Mouse (Mus musculus): ENCODE results near the gene Mllt3. TPM values are rescaled to one million over a fixed set of nuclear protein-coding genes. Genes with fewer than 3 reads are reported as not detected.

Gene Mllt3
- polyA plus RNA-seq, 1 experiment: 4.0 TPM

DNA sequence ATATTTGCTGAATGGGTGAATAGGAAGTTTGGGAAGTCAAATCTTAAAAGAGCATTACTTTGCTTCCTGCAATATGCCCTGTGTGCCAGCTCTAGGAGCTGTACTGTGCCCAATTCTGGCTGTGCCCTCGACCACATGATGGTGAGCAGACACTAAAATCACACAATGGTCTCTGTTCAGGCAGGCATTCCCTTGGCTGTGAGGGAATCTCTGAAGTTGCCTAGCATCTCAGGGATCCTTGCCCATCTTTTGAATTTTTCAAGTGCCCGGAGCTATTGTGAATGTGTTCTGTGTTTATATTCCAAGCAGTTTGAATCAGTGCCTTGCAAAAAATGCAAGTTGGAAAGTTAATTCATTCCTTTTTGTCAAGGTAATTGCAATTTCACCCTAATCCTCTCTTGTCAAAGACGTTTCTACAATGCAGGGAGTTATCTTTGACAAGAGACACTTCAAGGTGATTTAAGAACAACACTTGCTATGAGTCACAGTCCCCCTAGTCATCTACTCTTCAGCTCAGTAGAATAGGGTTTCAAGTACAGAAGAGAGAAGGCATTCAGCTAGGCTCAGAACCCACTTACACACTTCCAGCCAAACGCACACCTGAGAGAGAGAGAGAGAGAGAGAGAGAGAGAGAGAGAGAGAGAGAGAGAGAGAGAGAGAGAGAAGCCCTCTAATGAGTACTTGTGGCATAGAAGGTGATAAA lies 283.5 kb downstream of the Mllt3 start:
- Histone ChIP-seq H3K4me1 (no peaks in the 10 kb centered on the region; the same call in 1 of the 2 replicates), H3K27me3 (replicated peaks) (peaks cover 2% of the 10 kb centered on the region), H3K4me3 (replicated peaks) (no peak overlapping the region), H3K9me3 (no peaks in the 10 kb centered on the region; the same call in 1 of the 2 replicates), H3K36me3 (replicated peaks; ENCODE audit: low read length) (no peaks in the 10 kb centered on the region)
- TF ChIP-seq FLI1 (IDR thresholded peaks at IDR 0.05; ENCODE audit: low read length) (no peak), GATA1 (IDR thresholded peaks at IDR 0.05; ENCODE audit: borderline replicate concordance, low read length) (no peak)

DNA sequence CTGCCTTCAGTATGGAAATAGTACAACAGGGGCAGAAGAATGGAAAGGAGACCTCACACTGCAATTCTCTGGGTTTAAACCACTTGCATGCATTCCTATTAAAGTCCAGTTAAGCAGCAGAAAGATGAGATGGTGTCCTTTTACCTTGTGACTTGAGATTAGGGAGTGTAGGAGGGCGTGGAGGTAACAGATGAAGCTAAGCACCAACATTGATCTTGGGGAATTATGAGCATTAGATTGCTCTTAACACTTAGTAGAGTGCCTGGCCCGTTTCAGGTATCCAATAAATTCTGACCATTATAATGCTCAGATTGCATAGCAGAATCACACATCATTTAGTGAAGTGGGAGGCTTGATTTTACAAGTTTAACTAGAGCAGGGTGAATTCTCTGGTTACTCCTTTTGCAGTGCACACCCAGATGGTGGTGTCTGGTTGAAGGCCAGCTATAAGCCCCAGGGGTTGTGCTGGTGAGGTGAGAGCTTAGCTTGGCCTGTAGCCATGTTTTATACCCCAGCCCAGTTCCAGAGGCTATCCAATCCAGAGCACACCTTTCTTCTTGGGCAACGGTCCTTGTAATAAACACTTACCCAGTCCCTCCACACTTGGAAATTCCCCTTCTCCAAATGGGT lies 288.0 kb downstream of the Mllt3 start:
- no peak overlapping the region for H3K4me3 ChIP-seq (replicated peaks)
- peaks cover 2% of the 10 kb centered on the region for H3K27me3 ChIP-seq (replicated peaks)

DNA sequence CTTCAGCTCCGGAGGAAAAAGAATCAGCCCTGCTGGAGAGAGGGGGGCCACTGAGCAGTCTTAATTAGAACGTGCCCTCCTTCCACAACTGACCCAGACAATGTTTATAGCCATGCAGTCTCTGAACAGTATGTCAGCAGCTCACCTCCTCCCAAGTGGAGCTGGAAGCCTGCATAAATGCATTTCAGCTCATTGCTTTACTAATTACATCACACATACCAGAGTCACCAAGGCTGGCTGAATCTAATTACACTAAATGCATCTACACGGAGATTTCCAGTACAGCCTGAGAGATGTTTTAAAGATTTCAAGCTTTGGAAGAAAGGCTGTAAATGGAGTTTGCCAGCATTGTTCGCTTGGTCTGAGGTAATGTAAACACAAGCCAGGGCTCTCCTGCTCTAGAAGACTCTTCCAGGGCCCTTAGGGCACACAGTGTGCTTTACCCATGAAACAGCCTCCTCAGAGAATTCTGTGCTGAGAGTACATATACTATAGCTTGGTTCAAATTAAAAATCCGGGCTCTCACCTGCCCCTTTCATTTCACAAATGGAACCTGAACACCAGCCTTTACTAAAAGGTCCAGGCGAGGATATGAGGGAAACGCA lies 293.5 kb downstream of the Mllt3 start:
- Histone ChIP-seq H3K36me3 (replicated peaks; ENCODE audit: low read length) (no peaks in the 10 kb centered on the region), H3K4me3 (replicated peaks) (no peak overlapping the region), H3K4me1 (no peaks in the 10 kb centered on the region), H3K27me3 (replicated peaks) (no peaks in the 10 kb centered on the region), H3K9me3 (no peaks in the 10 kb centered on the region)
- no peak for TF ChIP-seq FLI1 (IDR thresholded peaks at IDR 0.05; ENCODE audit: low read length)
- TF ChIP-seq GATA1 (IDR thresholded peaks at IDR 0.05; ENCODE audit: borderline replicate concordance, low read length): no peak

More for the DNA sequence above, 288.0 kb downstream of the Mllt3 start:
- Histone ChIP-seq H3K36me3 (replicated peaks; ENCODE audit: low read length) (no peaks in the 10 kb centered on the region), H3K9me3 (no peaks in the 10 kb centered on the region), H3K4me1 (no peaks in the 10 kb centered on the region)
- TF ChIP-seq GATA1 (IDR thresholded peaks at IDR 0.05; ENCODE audit: borderline replicate concordance, low read length) (no peak), FLI1 (IDR thresholded peaks at IDR 0.05; ENCODE audit: low read length) (no peak)

DNA sequence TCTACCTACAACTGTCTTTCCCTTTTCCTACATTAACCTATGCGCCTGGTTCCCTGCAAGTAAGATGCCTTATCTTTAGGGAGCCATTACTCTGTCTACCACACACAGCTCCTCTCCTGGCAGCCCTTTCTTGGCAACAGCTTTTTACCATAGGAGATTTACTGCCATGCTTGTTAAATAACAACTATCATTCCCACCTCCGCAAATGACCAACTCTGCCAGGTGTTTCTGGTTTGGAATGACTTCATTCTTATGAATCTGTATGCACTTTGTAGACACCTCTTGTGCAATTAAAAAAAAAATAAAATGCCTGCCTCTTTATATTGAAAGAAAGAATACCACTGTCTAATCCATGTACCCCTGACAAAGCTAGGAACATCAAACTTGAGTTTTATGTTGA lies 294.1 kb downstream of the Mllt3 start:
- Histone ChIP-seq H3K4me3 (replicated peaks) (no peak overlapping the region), H3K4me1 (no peaks in the 10 kb centered on the region), H3K36me3 (replicated peaks; ENCODE audit: low read length) (no peaks in the 10 kb centered on the region), H3K27me3 (replicated peaks) (no peaks in the 10 kb centered on the region), H3K9me3 (no peaks in the 10 kb centered on the region)
- no peak for TF ChIP-seq GATA1 (IDR thresholded peaks at IDR 0.05; ENCODE audit: borderline replicate concordance, low read length)
- no peak for TF ChIP-seq FLI1 (IDR thresholded peaks at IDR 0.05; ENCODE audit: low read length)

DNA sequence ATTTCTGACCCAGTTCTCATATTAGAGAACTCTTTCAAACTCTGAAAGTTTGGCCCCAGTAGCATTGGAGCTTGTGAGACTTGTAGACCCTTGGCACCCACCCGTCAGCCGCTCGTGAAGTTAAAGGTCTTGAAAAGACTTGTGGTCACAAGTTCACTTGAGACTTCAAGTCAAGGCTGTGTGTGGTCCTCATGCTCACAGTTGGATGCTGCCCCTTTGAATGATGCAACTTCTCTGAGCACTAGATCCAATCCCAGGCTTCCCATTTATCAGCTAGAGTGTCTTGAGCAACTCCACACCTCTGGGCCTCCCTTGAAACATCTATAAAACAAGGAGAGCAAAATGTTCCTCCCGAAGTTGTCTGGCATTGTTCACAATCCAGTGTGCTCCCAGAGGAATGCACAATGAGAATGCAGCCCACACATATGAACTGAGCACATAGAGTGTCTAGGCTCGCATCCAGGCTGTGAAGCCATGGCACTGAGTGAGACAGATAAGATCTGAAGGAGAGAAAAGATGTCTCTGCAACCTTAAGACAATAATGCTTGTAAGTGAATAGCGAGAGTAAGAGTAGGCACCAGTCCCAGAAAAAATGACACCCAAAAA lies 295.9 kb downstream of the Mllt3 start:
- TF ChIP-seq FLI1 (IDR thresholded peaks at IDR 0.05; ENCODE audit: low read length) (no peak), GATA1 (IDR thresholded peaks at IDR 0.05; ENCODE audit: borderline replicate concordance, low read length) (no peak)
- Histone ChIP-seq H3K4me3 (replicated peaks) (no peak overlapping the region), H3K4me1 (no peaks in the 10 kb centered on the region), H3K36me3 (replicated peaks; ENCODE audit: low read length) (no peaks in the 10 kb centered on the region), H3K27me3 (replicated peaks) (no peaks in the 10 kb centered on the region), H3K9me3 (no peaks in the 10 kb centered on the region)

DNA sequence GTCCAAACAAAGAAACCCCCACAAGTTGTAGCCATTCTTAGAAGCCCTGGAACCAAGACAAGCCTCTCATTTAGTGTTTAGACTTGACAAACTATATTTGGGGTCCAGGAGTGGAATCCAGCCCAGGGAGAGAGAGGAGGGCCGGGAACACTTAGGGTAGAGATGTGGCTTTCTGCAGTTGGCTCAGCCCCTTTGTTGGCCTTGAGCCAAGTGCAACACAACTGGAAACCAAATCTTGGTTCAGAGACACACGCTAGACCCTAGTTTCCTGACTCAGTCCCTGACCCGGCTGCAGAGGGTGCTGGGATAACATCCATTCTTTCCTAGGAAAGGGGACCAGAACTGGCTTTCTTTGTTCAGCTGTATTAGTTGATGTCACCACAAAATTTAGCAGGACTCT lies 296.4 kb downstream of the Mllt3 start:
- H3K9me3 ChIP-seq: no peaks in the 10 kb centered on the region
- TF ChIP-seq FLI1 (IDR thresholded peaks at IDR 0.05; ENCODE audit: low read length): no peak
- no peak for TF ChIP-seq GATA1 (IDR thresholded peaks at IDR 0.05; ENCODE audit: borderline replicate concordance, low read length)
- H3K27me3 ChIP-seq (replicated peaks): no peaks in the 10 kb centered on the region

DNA sequence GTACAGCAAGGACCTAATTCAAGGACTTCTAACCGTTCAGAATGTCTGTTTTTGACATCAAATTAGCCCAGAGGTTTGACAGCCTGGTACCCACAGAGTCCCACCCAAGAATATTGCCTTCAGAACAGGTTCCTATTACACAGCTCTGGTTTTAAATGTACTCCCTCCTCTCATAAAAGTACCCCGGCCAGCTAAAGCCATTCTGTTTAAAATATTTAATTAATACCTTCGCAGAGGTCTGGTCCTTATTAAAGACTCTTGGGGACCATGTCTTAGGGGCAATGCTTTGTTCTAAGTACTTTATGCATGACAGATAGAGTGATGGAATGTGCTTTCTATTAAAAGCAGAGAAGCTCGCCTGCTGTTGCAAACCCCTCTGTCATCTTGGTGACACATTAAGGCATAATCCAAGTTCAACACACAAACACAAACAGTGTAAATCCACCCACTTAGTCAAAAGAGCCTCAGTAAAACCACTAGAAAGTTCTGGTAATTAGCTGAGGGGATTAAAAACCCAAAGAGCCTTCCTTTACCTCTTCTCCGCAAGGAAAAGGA lies 302.0 kb downstream of the Mllt3 start:
- Histone ChIP-seq H3K27me3 (replicated peaks) (no peaks in the 10 kb centered on the region), H3K4me3 (replicated peaks) (no peak overlapping the region), H3K36me3 (replicated peaks; ENCODE audit: low read length) (no peaks in the 10 kb centered on the region), H3K4me1 (peaks cover 7% of the 10 kb centered on the region; the same call in 1 of the 2 replicates), H3K9me3 (no peaks in the 10 kb centered on the region)
- no peak for TF ChIP-seq FLI1 (IDR thresholded peaks at IDR 0.05; ENCODE audit: low read length)
- TF ChIP-seq GATA1 (IDR thresholded peaks at IDR 0.05; ENCODE audit: borderline replicate concordance, low read length): no peak

More for the DNA sequence above, 296.4 kb downstream of the Mllt3 start:
- Histone ChIP-seq H3K4me3 (replicated peaks) (no peak overlapping the region), H3K4me1 (no peaks in the 10 kb centered on the region), H3K36me3 (replicated peaks; ENCODE audit: low read length) (no peaks in the 10 kb centered on the region)

DNA sequence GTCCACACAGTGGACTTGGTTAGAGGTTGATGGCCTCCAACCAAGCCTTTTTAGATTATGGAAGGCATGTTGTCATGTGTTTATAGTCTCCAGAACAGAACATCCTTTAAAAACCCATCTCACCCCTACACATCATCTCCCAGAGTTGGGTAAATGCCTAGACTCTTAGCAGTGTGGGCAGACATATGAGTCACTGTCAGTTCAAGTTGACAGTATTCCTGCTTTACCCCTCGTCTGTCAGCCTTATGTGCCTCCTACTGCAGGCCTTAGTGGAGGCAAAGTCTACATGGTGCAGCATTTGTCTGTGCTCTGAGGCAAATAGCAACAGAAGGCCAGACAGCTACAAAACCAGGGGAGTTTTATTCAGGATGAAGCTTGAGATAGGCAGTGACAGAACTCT lies 304.6 kb downstream of the Mllt3 start:
- H3K36me3 ChIP-seq (replicated peaks; ENCODE audit: low read length): no peaks in the 10 kb centered on the region
- no peak for TF ChIP-seq FLI1 (IDR thresholded peaks at IDR 0.05; ENCODE audit: low read length)
- TF ChIP-seq GATA1 (IDR thresholded peaks at IDR 0.05; ENCODE audit: borderline replicate concordance, low read length): no peak
- no peaks in the 10 kb centered on the region for H3K27me3 ChIP-seq (replicated peaks)
- no peaks in the 10 kb centered on the region for H3K9me3 ChIP-seq
- peaks cover 7% of the 10 kb centered on the region; the same call in 1 of the 2 replicates for H3K4me1 ChIP-seq
- no peak overlapping the region for H3K4me3 ChIP-seq (replicated peaks)

DNA sequence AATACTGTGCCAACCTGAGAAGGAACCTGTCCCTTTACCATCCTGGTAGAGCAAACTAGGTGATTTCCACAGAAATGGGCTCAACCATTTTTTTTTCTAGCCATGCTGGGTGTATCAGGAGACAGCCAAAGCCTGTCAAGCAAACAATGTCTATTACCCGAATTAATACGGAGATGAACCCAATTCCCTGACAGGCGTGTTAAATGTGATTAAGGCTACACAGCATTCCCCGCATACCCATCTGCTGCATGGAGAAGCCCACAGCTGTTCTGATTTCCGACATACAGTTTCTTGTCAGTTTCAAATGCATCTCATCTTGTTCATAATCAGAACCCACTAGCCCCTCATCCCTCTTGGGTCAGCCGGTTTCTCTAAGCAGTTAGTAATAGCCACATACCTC lies 309.7 kb downstream of the Mllt3 start:
- Histone ChIP-seq H3K4me1 (no peaks in the 10 kb centered on the region; the same call in 1 of the 2 replicates), H3K27me3 (replicated peaks) (no peaks in the 10 kb centered on the region), H3K9me3 (no peaks in the 10 kb centered on the region), H3K4me3 (replicated peaks) (no peak overlapping the region), H3K36me3 (replicated peaks; ENCODE audit: low read length) (no peaks in the 10 kb centered on the region)
- TF ChIP-seq GATA1 (IDR thresholded peaks at IDR 0.05; ENCODE audit: borderline replicate concordance, low read length): no peak
- TF ChIP-seq FLI1 (IDR thresholded peaks at IDR 0.05; ENCODE audit: low read length): no peak

Other genes starting within 250 kb of the Mllt3 start
- gene Focad, start 61.3 kb upstream of the Mllt3 start, polyA plus RNA-seq (2012; ENCODE audit: insufficient read depth, low replicate concordance): 2.8 and 5.9 TPM in 2 replicates

Data from megakaryocyte, embryonic 14.5 days (primary cell).